Mouse (Mus musculus): ENCODE results near the gene Mndal. TPM values are rescaled to one million over a fixed set of nuclear protein-coding genes. Genes with fewer than 3 reads are reported as not detected.
"Not testable (repeated sequence)": the region's sequence is repeated elsewhere in the genome, so short reads cannot be mapped to it uniquely, and the experiment has no call there.

The Mndal gene
- polyA plus RNA-seq (2015; fragmentation: Nextera tagmentation; extraction: Ambion mirVana) = 0.76 and 0.79 TPM in 2 replicates

DNA sequence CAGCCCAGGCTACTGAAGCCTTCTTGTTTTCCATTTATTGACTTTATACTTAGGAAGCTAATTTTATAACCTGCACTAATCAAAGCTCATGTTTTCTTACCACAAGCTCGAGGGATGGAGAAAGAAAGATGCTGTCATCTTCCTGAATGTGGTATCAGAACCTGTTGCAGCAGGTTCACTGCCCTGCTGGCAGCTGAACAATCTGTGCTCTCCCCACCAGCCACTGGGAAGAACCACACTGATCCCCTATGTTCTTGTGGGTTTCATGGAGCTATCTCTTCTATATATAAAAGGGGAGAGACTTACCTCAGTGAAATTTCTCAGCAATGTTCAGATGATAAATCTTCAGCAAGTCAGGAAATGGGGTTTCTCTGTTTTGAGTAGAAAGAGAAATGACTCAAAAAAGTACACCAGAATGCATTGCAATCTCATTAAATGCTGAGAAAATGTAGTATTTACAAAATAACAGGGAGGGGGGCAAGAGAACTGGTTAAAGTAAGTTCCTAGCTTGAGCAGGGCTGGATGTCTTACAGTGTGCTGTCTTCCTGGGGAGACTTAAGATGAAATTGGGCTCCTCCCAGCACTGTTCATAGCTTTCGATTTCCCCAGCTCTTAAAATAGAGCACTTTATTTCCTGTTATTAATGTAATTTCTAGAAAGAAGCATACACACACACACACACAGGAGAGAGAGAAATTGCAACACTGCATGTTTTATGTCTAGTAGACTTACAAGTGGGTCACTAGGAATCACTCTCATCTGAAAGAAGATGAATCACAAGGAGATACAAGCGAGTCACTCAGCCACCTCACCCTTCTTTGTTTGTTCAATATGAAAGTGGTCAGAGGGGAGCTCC is at the start of gene Mndal, which contains the start of gene Ifi203:
Gene Mndal, minus strand, starts transcription at position 568 of the 856 bp plus-strand sequence.
Gene Ifi203, minus strand, starts transcription at position 749 of the 856 bp plus-strand sequence.
- H3K36me3 ChIP-seq (replicated peaks); H3K27ac ChIP-seq; H3K4me3 ChIP-seq; H3K4me1 ChIP-seq; H3K9ac ChIP-seq; H3K27me3 ChIP-seq (replicated peaks); H3K4me2 ChIP-seq; ATAC-seq (replicated peaks); H3K9me3 ChIP-seq: not testable (repeated sequence)
- WGBS = 68% methylated on average over 3 of the region's 3 CpGs

DNA sequence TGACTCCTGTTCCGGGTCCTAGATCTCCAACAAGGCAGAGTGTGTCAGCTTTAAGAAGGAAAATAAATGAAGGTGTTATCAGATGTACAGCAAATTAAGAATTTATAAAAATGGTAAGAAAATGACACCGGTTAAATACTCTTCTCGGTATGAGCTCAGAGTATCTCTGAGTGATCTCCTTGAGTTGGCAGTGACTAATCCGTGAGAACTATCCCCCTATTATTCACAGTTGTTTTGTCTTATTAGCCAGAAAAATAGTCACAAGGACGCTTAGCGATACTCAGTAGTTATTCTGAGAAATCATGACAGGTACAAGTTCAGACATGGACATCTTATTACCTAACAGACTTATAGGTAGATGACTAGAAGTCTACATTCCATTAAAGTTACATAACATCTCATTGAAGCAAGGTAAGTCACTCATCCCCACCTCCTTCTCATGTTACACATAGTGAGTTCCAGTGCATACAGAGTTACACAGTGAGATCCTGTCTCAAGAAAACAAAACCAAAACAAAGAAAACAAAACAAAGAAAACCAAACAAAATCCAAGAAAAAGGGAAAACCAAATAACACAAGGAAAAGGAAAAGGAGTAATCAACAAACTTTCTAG is 40.5 kb upstream of the Mndal start, which contains the start of gene Ifi202b:
Gene Ifi202b, minus strand, starts transcription at position 51 of the 612 bp plus-strand sequence.
- ATAC-seq (replicated peaks); H3K9ac ChIP-seq; H3K27me3 ChIP-seq (replicated peaks); H3K4me3 ChIP-seq; H3K36me3 ChIP-seq (replicated peaks); H3K9me3 ChIP-seq; H3K27ac ChIP-seq; H3K4me1 ChIP-seq; H3K4me2 ChIP-seq: not testable (repeated sequence)
- 89% methylated on average over 6 of the region's 6 CpGs for WGBS

GRCm38 (mm10) chr1:173981038-173981437 is 38.7 kb upstream of the Mndal start:
- H3K4me3 ChIP-seq; H3K4me1 ChIP-seq; H3K4me2 ChIP-seq; H3K9ac ChIP-seq; ATAC-seq (replicated peaks); H3K9me3 ChIP-seq; H3K27me3 ChIP-seq (replicated peaks); H3K36me3 ChIP-seq (replicated peaks); H3K27ac ChIP-seq: not testable (repeated sequence)
- WGBS = 64% methylated on average over 3 of the region's 3 CpGs

DNA sequence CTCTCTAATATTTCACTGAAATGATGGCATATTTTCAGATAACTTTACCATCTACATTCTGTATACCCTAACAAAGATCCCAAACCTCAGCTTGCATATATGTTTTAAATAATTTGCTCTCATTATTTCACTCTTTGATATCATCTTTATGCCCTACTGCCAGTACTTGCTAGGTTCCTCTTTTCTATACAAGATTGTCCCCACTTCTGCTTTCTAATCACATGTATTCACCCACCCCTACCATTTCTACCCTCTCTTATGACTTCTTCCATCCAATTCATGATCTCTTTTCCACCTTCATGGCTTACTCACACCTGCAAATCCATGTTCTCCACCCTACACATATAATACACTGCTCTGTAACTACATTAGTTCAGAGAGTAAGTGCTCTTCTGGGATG is 35.3 kb upstream of the Mndal start:
- no peaks in the 10 kb centered on the region for H3K9me3 ChIP-seq
- no peak for ATAC-seq (replicated peaks)
- no peak overlapping the region for H3K9ac ChIP-seq
- no peak overlapping the region for H3K4me2 ChIP-seq
- H3K27ac ChIP-seq = no peak overlapping the region
- H3K4me1 ChIP-seq = no peaks in the 10 kb centered on the region
- no peaks in the 10 kb centered on the region for H3K36me3 ChIP-seq (replicated peaks)
- H3K4me3 ChIP-seq = no peak overlapping the region
- H3K27me3 ChIP-seq (replicated peaks) = no peaks in the 10 kb centered on the region

DNA sequence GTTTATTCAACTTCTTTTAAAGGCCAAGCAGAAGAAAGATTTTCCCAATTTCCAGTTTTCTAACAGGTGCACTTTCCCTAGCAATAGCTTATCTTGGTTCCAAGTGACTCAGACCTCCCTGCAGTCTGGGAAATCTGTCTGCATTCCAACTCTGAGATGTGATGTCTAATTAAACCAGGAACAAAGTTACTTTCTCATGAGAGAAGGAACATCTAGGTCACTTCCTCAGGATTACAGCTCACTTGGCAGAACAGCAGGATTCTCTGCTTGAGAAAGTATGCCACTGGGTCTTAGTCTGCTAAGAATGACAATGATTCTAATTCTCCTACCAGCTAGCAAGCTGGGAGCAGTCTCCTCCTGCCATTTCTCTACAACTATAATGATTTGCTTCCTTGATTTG is 30.8 kb upstream of the Mndal start:
- Histone ChIP-seq H3K36me3 (replicated peaks) (no peaks in the 10 kb centered on the region), H3K27me3 (replicated peaks) (no peaks in the 10 kb centered on the region), H3K9ac (no peak overlapping the region), H3K27ac (no peak overlapping the region), H3K4me1 (no peaks in the 10 kb centered on the region), H3K4me2 (no peak overlapping the region), H3K4me3 (no peak overlapping the region), H3K9me3 (no peaks in the 10 kb centered on the region)
- no peak for ATAC-seq (replicated peaks)

- WGBS = 97% methylated on average over 1 of the region's 1 CpGs
Observed at GRCm38 (mm10) chr1:173961491-173961890, 19.2 kb upstream of the Mndal start.

DNA sequence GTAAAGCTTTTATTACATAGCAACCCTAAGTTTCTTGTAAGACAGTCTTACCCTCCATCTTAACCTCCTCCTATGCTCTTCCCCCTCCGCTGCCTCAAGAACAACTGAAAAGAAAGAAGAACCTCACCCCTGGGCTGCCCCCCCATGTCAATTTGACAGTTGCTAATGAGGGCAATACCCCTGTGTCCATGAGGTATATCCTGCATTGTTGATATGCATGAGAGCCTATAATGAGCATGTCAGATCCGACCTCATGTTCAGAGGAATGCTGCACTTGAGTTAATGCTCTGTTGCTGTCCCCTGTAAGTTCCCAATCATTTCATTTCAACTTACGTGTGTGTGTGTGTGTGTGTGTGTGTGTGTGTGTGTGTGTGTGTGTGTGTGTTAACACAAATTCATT is 17.7 kb upstream of the Mndal start:
- not testable (repeated sequence) for ATAC-seq (replicated peaks); H3K9me3 ChIP-seq; H3K27ac ChIP-seq; H3K4me1 ChIP-seq; H3K4me3 ChIP-seq; H3K36me3 ChIP-seq (replicated peaks); H3K9ac ChIP-seq; H3K27me3 ChIP-seq (replicated peaks); H3K4me2 ChIP-seq
- 50% methylated on average over 3 of the region's 3 CpGs for WGBS

More at GRCm38 (mm10) chr1:173961491-173961890, 19.2 kb upstream of the Mndal start:
- not testable (repeated sequence) for ATAC-seq (replicated peaks); H3K4me1 ChIP-seq; H3K27me3 ChIP-seq (replicated peaks); H3K4me3 ChIP-seq; H3K9me3 ChIP-seq; H3K9ac ChIP-seq; H3K4me2 ChIP-seq; H3K27ac ChIP-seq; H3K36me3 ChIP-seq (replicated peaks)

- not testable (repeated sequence) for H3K4me1 ChIP-seq; H3K4me2 ChIP-seq; H3K9ac ChIP-seq; H3K36me3 ChIP-seq (replicated peaks); H3K27me3 ChIP-seq (replicated peaks); H3K4me3 ChIP-seq; ATAC-seq (replicated peaks); H3K27ac ChIP-seq; H3K9me3 ChIP-seq
- WGBS = 83% methylated on average over 3 of the region's 3 CpGs
Observed at GRCm38 (mm10) chr1:173955839-173956527, 13.7 kb upstream of the Mndal start.

DNA sequence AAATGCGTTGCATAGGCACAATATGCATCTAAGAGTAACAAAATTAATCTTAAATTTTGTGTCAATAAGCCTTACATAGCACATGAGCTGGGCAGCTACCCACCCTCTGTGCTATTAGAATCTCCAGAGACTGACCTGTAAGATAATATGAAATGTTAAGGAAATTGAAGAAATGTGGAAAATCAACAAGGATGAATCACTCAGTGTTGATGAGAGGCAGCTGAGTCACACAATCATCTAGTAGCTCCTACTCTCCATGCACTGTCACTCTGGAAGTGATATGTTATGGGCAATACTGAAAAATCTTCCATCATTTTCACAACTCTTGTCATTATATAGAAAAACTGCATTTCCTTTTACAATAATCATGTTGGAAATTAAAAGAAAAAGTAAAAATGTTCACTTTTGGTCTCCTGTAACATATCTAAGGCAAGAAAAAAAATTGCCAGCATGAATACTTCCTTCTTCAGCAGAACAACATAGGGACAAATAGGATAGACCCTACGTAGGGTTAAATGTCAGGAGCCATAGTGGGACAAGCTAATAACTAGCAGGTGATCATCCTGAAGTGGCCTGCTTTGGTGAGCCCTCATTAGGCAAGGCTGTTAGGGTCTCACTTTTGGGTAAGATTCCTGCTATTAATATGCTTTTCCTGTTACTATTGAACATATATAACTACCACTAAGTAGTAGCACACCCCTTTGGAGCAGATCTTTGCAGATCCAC is 12.9 kb upstream of the Mndal start:
- H3K4me2 ChIP-seq = no peak overlapping the region
- no peak overlapping the region for H3K4me3 ChIP-seq
- H3K27me3 ChIP-seq (replicated peaks) = no peaks in the 10 kb centered on the region
- no peak overlapping the region for H3K27ac ChIP-seq
- WGBS = 91% methylated on average over 2 of the region's 2 CpGs
- no peaks in the 10 kb centered on the region for H3K36me3 ChIP-seq (replicated peaks)
- no peaks in the 10 kb centered on the region for H3K4me1 ChIP-seq
- no peak for ATAC-seq (replicated peaks)
- H3K9ac ChIP-seq = no peak overlapping the region
- no peaks in the 10 kb centered on the region for H3K9me3 ChIP-seq

DNA sequence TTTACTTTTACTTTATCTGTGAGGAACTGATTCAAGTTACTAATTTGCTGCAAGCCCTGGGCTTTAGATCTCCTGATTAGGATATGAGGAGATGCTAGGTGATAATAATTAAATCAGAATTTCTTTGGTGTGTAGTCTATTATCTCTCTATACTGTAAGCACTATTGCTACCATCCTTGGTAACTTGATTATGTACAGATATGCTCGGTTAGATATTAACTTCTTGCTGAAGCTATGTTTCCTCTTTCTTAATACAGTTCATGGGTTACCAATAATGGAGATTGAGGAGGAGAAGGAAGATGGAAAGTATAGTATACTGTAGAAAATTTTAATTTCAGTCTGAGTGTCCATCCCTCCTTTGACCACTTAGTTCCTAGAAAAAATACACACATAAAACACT is 11.3 kb upstream of the Mndal start:
- no peak overlapping the region for H3K4me3 ChIP-seq
- H3K27me3 ChIP-seq (replicated peaks) = no peaks in the 10 kb centered on the region
- no peaks in the 10 kb centered on the region for H3K36me3 ChIP-seq (replicated peaks)
- H3K9me3 ChIP-seq = no peaks in the 10 kb centered on the region
- H3K4me1 ChIP-seq = no peaks in the 10 kb centered on the region
- no peak overlapping the region for H3K27ac ChIP-seq
- H3K9ac ChIP-seq = no peak overlapping the region
- no peak for ATAC-seq (replicated peaks)
- 88% methylated on average over 1 of the region's 1 CpGs for WGBS
- H3K4me2 ChIP-seq = no peak overlapping the region

- H3K9me3 ChIP-seq = not testable (repeated sequence)
Observed at GRCm38 (mm10) chr1:173949044-173949443, 6.8 kb upstream of the Mndal start.

GRCm38 (mm10) chr1:173942780-173943066 is 432 bp upstream of the Mndal start:
- not testable (repeated sequence) for ATAC-seq (replicated peaks); H3K27ac ChIP-seq; H3K27me3 ChIP-seq (replicated peaks); H3K4me1 ChIP-seq; H3K36me3 ChIP-seq (replicated peaks); H3K4me2 ChIP-seq; H3K4me3 ChIP-seq; H3K9me3 ChIP-seq; H3K9ac ChIP-seq

More at GRCm38 (mm10) chr1:173949044-173949443, 6.8 kb upstream of the Mndal start:
- not testable (repeated sequence) for H3K4me3 ChIP-seq; H3K27me3 ChIP-seq (replicated peaks); H3K4me1 ChIP-seq; H3K4me2 ChIP-seq; H3K27ac ChIP-seq; H3K36me3 ChIP-seq (replicated peaks); H3K9ac ChIP-seq; ATAC-seq (replicated peaks)
- WGBS = 88% methylated on average over 2 of the region's 2 CpGs

All from midbrain, embryonic 15.5 days (tissue).